In genomic region chr9:58268384-58269313, GRCm38 (mm10) we compare ENCODE assay signal across 8 mouse cellular contexts. TPM values are rescaled to one million over a fixed set of nuclear protein-coding genes. Genes with fewer than 3 reads are reported as not detected.
DNase-seq lines count a peak whose midpoint lies in the region; TF ChIP-seq lines count a peak whose summit lies in the region.
"Had no signal": no experiment of that assay in that cellular context is flagged by ENCODE, and none has a peak within 500 bp of the region (broad histone marks: within the 10 kb centered on the region; RNA-seq: fewer than 3 reads in every experiment).

No protein-coding gene starts in this region.

- peak; percentile 74 for TF ChIP-seq CTCF in left cerebral cortex, adult 2 months (IDR thresholded peaks at IDR 0.05)

- peak overlapping the region; percentile 60; the same call in 1 of the 2 replicates for H3K9ac ChIP-seq in ES-E14 (ENCODE audit: insufficient read depth, low read depth, low read length, poor library complexity, severe bottlenecking)

- H3K9me3 ChIP-seq in ES-E14 (ENCODE audit: control insufficient read depth, insufficient read depth, low read depth, low read length), result no peaks in the 10 kb centered on the region

- peak; percentile 45 to 49 for DNase-seq in left cerebral cortex, adult 2 months (ENCODE audit: extremely low spot score in 1 of 2, low spot score in 2 of 2)
- DNase-seq in left cerebral cortex, adult 11 months (ENCODE audit: low spot score), result no peak
- DNase-seq in ES-E14 (ENCODE audit: low read depth, low spot score), result peak; percentile 94
- peak; percentile 60 to 76 for DNase-seq in adrenal gland, postnatal 36 days
- DNase-seq in heart, postnatal 14 days, result peak; percentile 58 to 79
- peak; percentile 60 to 72 for DNase-seq in lung, adult 18-20 months
- peak; percentile 66 for DNase-seq in spleen, adult 12 weeks (ENCODE audit: low spot score)

- H3K27ac ChIP-seq in left cerebral cortex, adult 2 months, result no peak overlapping the region
- peak overlapping the region; percentile 79 for H3K27ac ChIP-seq in ES-E14 (ENCODE audit: insufficient read depth, low read depth, low read length, poor library complexity, severe bottlenecking)

- in situ Hi-C loops in ES-E14 (cut with MboI; ENCODE audit: low sequenced_read_pairs in 2 of 2, unreplicated experiment in 2 of 2), result no loop called here

- no peak overlapping the region for H3K4me3 ChIP-seq in left cerebral cortex, adult 2 months
- peak overlapping the region in 1 of 2 experiments; percentile 9; a peak in 2 of 4 replicates for H3K4me3 ChIP-seq in ES-E14 (ENCODE audit: insufficient read depth in 1 of 2, low read depth in 1 of 2, low read length in 2 of 2, poor library complexity in 1 of 2, severe bottlenecking in 1 of 2)
- H3K4me3 ChIP-seq: myocyte had no signal

- intact Hi-C loops in left cerebral cortex, adult 2 months (cut with DNase I), result loop anchor here (2.0 kb wide), 1 partner anchor 42 kb away; no protein-coding TSS in a partner anchor
- intact Hi-C loops in heart, postnatal 14 days (cut with DNase I), result loop anchor here (1.0 to 2.0 kb wide), 2 partner anchors 22 to 43 kb away; no protein-coding TSS in a partner anchor

- H3K4me1 ChIP-seq in ES-E14 (ENCODE audit: control insufficient read depth in 2 of 2, insufficient read depth in 2 of 2, low read length in 2 of 2, poor library complexity in 1 of 2), result peaks cover 8 to 18% of the 10 kb centered on the region in 2 experiments; a peak in 3 of 4 replicates

- H3K36me3 ChIP-seq in ES-E14 (ENCODE audit: control insufficient read depth, insufficient read depth, low read length, poor library complexity, severe bottlenecking), result no peaks in the 10 kb centered on the region

TF ChIP-seq in ES-E14, 5 proteins besides CTCF, POLR2A, EP300 and RAD21:
- peak; percentile 70; the same call in 1 of the 2 replicates for TF ChIP-seq ZNF384 (IDR thresholded peaks at IDR 0.05; ENCODE audit: low read depth, low read length)
- TF ChIP-seq CHD2 (IDR thresholded peaks at IDR 0.05; ENCODE audit: low read depth, low read length), result no peak
TF ChIP-seq in ES-E14: peak in this region for 1.

RNA-seq across cellular contexts. Expression of gene Stoml1, which starts 15.7 kb away (rescaled TPM):
- total RNA-seq in left cerebral cortex, adult 2 months (2021), result 10 to 100 TPM; 66.5 to 72.6 TPM
- 51.7 and 95.7 TPM in 2 replicates for total RNA-seq in ES-E14 (2012; rRNA removed)
- total RNA-seq in adrenal gland, postnatal 36 days (2021), result 10 to 100 TPM; 15.7 to 19.2 TPM
- 10 to 100 TPM; 12.7 to 12.9 TPM for total RNA-seq in heart, postnatal 14 days (2021)

RNA-seq across cellular contexts. Expression of gene Pml, which starts 19.1 kb away (rescaled TPM):
- total RNA-seq in left cerebral cortex, adult 2 months (2021), result 10 to 100 TPM; 14.1 to 19.3 TPM
- 72.6 and 112 TPM in 2 replicates for total RNA-seq in ES-E14 (2012; rRNA removed)
- total RNA-seq in adrenal gland, postnatal 36 days (2021), result 10 to 100 TPM; 22.4 to 24.2 TPM
- total RNA-seq in heart, postnatal 14 days (2021), result 10 to 100 TPM; 10.9 to 11.9 TPM

RNA-seq across cellular contexts. Expression of gene Loxl1, which starts 44.3 kb away (rescaled TPM):
- 1 to 10 TPM; 2.1 to 2.2 TPM for total RNA-seq in left cerebral cortex, adult 2 months (2021)
- total RNA-seq in ES-E14 (2012; rRNA removed), result 6.2 and 8.4 TPM in 2 replicates
- 10 to 100 TPM; 22.9 to 33.9 TPM for total RNA-seq in adrenal gland, postnatal 36 days (2021)
- 10 to 100 TPM; 50.5 to 53.2 TPM for total RNA-seq in heart, postnatal 14 days (2021)
